Mouse (Mus musculus) R1 (cell line): ENCODE measurements around the gene Mob1a.

ENCODE experiments used
- DNase-seq: peaks from one replicate; pipeline ENCODE4 v3.0.0-alpha.2; 2018; ENCODE audit warnings: low read depth, low spot score

The Mob1a gene

GRCm38 (mm10) chr6:83385569-83386090 lies 59.8 kb downstream of the Mob1a start:
- peak; percentile 85 for DNase-seq

GRCm38 (mm10) chr6:83392166-83392780 lies 66.5 kb downstream of the Mob1a start:
- no peak for DNase-seq
